Mouse (Mus musculus) myocyte (in vitro differentiated cells): ENCODE results near the gene Dis3l2. TPM values are rescaled to one million over a fixed set of nuclear protein-coding genes. Genes with fewer than 3 reads are reported as not detected.

Source experiments
- H3K27me3 ChIP-seq: one replicate; pipeline ENCODE4 v1.6.1; 2011; ENCODE audit not compliant: control insufficient read depth, insufficient read depth, insufficient read length
- H3K36me3 ChIP-seq: one replicate; pipeline ENCODE4 v1.6.1; 2011; ENCODE audit not compliant: control insufficient read depth, insufficient read depth
- H3K4me2 ChIP-seq: one replicate; pipeline ENCODE4 v1.6.1; 2011; ENCODE audit warnings: low read depth, control low read depth
- H3K4me3 ChIP-seq: one replicate; pipeline ENCODE4 v1.5.1; 2011; ENCODE audit warnings: mild to moderate bottlenecking, control low read depth, moderate library complexity
- H3K79me2 ChIP-seq: one replicate; pipeline ENCODE4 v1.6.1; 2011; ENCODE audit not compliant: control insufficient read depth, insufficient read depth
- H3ac ChIP-seq: one replicate; pipeline ENCODE4 v1.6.1; 2011; ENCODE audit not compliant: control insufficient read depth, insufficient read length
- CEBPB ChIP-seq: IDR thresholded peaks from 2 replicates; pipeline ENCODE4 v1.6.1; 2011; ENCODE audit warnings: mild to moderate bottlenecking, moderate library complexity; ENCODE audit not compliant: poor library complexity, insufficient read depth, severe bottlenecking
- E2F4 ChIP-seq: IDR thresholded peaks from one replicate; pipeline ENCODE4 v1.6.1; 2011; ENCODE audit warnings: mild to moderate bottlenecking, control low read depth, moderate library complexity; ENCODE audit not compliant: insufficient read depth
- MAX ChIP-seq: IDR thresholded peaks from one replicate; pipeline ENCODE4 v1.6.1; 2011; ENCODE audit warnings: low read depth, mild to moderate bottlenecking, control low read depth
- MYOD1 ChIP-seq, 3 experiments: IDR thresholded peaks; one replicate each; pipeline ENCODE4 v1.6.1; 2011; ENCODE audit warnings: control low read depth in 2 of 3, low read depth in 2 of 3, mild to moderate bottlenecking in 2 of 3, moderate library complexity in 1 of 3; ENCODE audit not compliant: insufficient read length in 2 of 3, control insufficient read depth in 1 of 3
- MYOG ChIP-seq, 3 experiments: IDR thresholded peaks; one replicate each; pipeline ENCODE4 v1.6.1; 2011; ENCODE audit warnings: control low read depth in 2 of 3, low read depth in 2 of 3, mild to moderate bottlenecking in 2 of 3; ENCODE audit not compliant: insufficient read length in 2 of 3, control insufficient read depth in 1 of 3, insufficient read depth in 1 of 3
- POLR2A ChIP-seq: IDR thresholded peaks from one replicate; pipeline ENCODE4 v1.6.1; 2011; ENCODE audit warnings: low read depth, mild to moderate bottlenecking, control low read depth, moderate library complexity; ENCODE audit not compliant: insufficient read length
- POLR2AphosphoS2 ChIP-seq: IDR thresholded peaks from one replicate; pipeline ENCODE4 v1.6.1; 2011; ENCODE audit warnings: low read depth, control low read depth; ENCODE audit not compliant: insufficient read length
- REST ChIP-seq: IDR thresholded peaks from one replicate; pipeline ENCODE4 v1.6.1; 2011; ENCODE audit warnings: mild to moderate bottlenecking, control low read depth, moderate library complexity; ENCODE audit not compliant: insufficient read depth, insufficient read length
- SRF ChIP-seq: IDR thresholded peaks from one replicate; pipeline ENCODE4 v1.6.1; 2011; ENCODE audit warnings: low read depth; ENCODE audit not compliant: control insufficient read depth, insufficient read length
- TCF12 ChIP-seq: IDR thresholded peaks from one replicate; pipeline ENCODE4 v1.6.1; 2011; ENCODE audit warnings: mild to moderate bottlenecking, control low read depth; ENCODE audit not compliant: poor library complexity, insufficient read depth, severe bottlenecking
- TCF3 ChIP-seq: IDR thresholded peaks from one replicate; pipeline ENCODE4 v1.6.1; 2011; ENCODE audit warnings: low read depth, control low read depth; ENCODE audit not compliant: insufficient read length
- USF1 ChIP-seq: IDR thresholded peaks from one replicate; pipeline ENCODE4 v1.6.1; 2011; ENCODE audit warnings: low read depth, mild to moderate bottlenecking, control low read depth, moderate library complexity
- polyA plus RNA-seq: library from polyadenylated mRNA; unstranded; fragments of >200 nt; fragmentation: generic; extraction: Trizol; gene quantifications from one replicate; pipeline ENCODE4 v1.2.1, GENCODE M21; 2012; ENCODE audit warnings: missing spikeins

Gene Dis3l2
- polyA plus RNA-seq, 1 experiment, result 13.7 TPM

DNA sequence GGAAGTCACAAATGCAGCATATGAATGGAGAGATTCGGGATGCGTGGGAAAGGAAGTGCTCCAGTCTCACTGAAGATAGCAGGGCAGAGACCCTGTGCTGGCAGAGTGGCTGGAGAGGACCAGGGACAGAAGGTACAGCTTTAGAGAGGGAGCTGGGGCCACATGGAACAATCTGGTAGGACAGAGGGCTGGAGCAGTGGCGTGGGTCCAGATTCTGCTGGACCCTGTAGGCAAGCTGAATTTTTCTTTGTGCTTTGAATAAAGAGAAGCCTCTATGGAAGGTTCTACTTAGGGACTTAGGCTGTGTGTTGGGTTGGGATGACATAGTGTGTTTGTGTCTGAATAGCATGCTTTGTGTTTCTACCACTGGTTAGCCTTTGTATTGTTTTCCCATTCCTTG lies 1.9 kb downstream of the Dis3l2 start:
- TF ChIP-seq POLR2A, result no peak
- TF ChIP-seq MAX, result no peak
- no peak for TF ChIP-seq MYOD1 (IDR thresholded peaks at IDR 0.05; ENCODE audit: control insufficient read depth in 1 of 3, insufficient read length in 2 of 3, low read depth in 2 of 3)
- no peak for TF ChIP-seq CEBPB
- no peak for TF ChIP-seq USF1
- TF ChIP-seq MYOG (IDR thresholded peaks at IDR 0.05; ENCODE audit: control insufficient read depth in 1 of 3, insufficient read depth in 1 of 3, insufficient read length in 2 of 3, low read depth in 2 of 3), result no peak
- TF ChIP-seq E2F4, result no peak
- no peak for TF ChIP-seq TCF3
- TF ChIP-seq TCF12, result no peak
- no peak for TF ChIP-seq REST
- TF ChIP-seq SRF, result no peak

DNA sequence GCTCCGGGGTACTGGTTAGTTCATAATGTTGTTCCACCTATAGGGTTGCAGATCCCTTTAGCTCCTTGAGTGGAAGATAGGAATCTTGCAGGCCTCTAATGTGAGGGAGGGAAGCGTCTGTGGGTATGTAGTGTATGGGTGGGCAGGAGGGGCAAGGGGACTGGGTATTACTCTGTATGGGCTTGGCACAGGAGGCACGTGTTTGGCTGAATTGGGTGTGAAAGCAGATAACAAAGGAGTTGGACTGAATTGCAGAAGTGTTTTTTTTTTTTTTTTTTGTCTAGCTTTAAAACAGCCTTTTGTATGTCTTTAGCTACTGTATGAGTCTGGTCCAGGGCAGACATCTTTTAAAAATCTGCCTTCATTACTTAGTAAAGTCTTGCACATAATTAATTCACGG lies 5.9 kb downstream of the Dis3l2 start:
- TF ChIP-seq CEBPB, result no peak
- TF ChIP-seq MYOG (IDR thresholded peaks at IDR 0.05; ENCODE audit: control insufficient read depth in 1 of 3, insufficient read depth in 1 of 3, insufficient read length in 2 of 3, low read depth in 2 of 3), result no peak
- no peak for TF ChIP-seq MAX
- TF ChIP-seq USF1, result no peak
- TF ChIP-seq TCF12, result no peak
- TF ChIP-seq TCF3, result no peak
- Histone ChIP-seq H3K27me3 (no peaks in the 10 kb centered on the region), H3ac (no peak overlapping the region), H3K36me3 (no peaks in the 10 kb centered on the region), H3K79me2 (peaks cover 23% of the 10 kb centered on the region), H3K4me3 (no peak overlapping the region), H3K4me2 (no peak overlapping the region)

More for the DNA sequence above, 1.9 kb downstream of the Dis3l2 start:
- H3K79me2 ChIP-seq, result peaks cover 15% of the 10 kb centered on the region
- no peaks in the 10 kb centered on the region for H3K27me3 ChIP-seq
- no peak overlapping the region for H3K4me2 ChIP-seq
- no peak overlapping the region for H3K4me3 ChIP-seq
- H3K36me3 ChIP-seq, result no peaks in the 10 kb centered on the region
- no peak overlapping the region for H3ac ChIP-seq

DNA sequence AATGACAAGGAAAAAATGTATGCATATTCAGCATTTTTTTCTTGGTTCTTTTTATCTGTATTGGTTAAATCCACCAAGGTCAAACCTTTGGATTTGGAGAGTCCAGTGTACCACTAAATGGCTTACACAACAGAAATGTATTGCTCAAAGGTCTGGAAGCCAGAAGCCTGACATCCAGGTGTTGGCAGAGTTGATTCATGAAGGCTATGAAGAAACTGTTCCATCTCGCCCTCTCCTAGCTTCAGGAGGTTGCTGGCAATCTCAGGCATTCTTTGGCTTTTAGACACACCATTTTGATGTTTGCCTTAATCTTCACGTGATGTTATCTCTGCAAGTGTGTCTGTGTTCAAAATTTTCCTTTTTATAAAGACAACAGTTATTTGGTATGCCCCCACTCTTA lies 8.4 kb downstream of the Dis3l2 start:
- Histone ChIP-seq H3K4me2 (no peak overlapping the region), H3K79me2 (peaks cover 18% of the 10 kb centered on the region), H3K27me3 (no peaks in the 10 kb centered on the region), H3K4me3 (no peak overlapping the region), H3ac (no peak overlapping the region), H3K36me3 (no peaks in the 10 kb centered on the region)
- TF ChIP-seq MYOD1 (IDR thresholded peaks at IDR 0.05; ENCODE audit: control insufficient read depth in 1 of 3, insufficient read length in 2 of 3, low read depth in 2 of 3) (no peak), TCF3 (no peak), E2F4 (no peak), SRF (no peak), MYOG (IDR thresholded peaks at IDR 0.05; ENCODE audit: control insufficient read depth in 1 of 3, insufficient read depth in 1 of 3, insufficient read length in 2 of 3, low read depth in 2 of 3) (no peak), REST (no peak), POLR2A (no peak), CEBPB (no peak), MAX (no peak)

DNA sequence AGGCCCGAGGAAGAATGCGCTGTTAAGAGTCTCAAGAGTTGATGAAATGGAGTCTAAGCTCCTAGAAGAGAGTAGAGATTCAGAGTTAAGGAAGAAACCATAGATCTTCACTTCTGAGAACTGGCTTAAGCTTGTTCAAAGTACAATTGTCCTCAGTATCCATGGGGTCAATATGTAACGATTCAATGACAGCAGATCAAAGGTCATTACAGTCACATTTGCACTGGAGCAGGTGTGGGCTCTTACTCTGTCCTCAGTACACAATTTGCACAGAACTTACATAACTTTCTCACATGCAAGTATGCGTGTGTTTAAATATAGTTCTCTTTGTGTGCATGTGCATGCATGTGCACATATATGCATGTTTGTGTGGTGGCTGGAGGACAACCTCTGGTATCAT lies 9.4 kb downstream of the Dis3l2 start:
- H3K36me3 ChIP-seq, result no peaks in the 10 kb centered on the region
- H3K79me2 ChIP-seq, result peaks cover 17% of the 10 kb centered on the region
- H3K4me2 ChIP-seq, result no peak overlapping the region
- no peak overlapping the region for H3K4me3 ChIP-seq
- no peak overlapping the region for H3ac ChIP-seq
- TF ChIP-seq REST (no peak), POLR2A (no peak), USF1 (no peak), MAX (no peak), MYOD1 (IDR thresholded peaks at IDR 0.05; ENCODE audit: control insufficient read depth in 1 of 3, insufficient read length in 2 of 3, low read depth in 2 of 3) (no peak), TCF3 (no peak), E2F4 (no peak), TCF12 (no peak), CEBPB (no peak), POLR2AphosphoS2 (no peak), MYOG (IDR thresholded peaks at IDR 0.05; ENCODE audit: control insufficient read depth in 1 of 3, insufficient read depth in 1 of 3, insufficient read length in 2 of 3, low read depth in 2 of 3) (no peak), SRF (no peak)
- H3K27me3 ChIP-seq, result no peaks in the 10 kb centered on the region

DNA sequence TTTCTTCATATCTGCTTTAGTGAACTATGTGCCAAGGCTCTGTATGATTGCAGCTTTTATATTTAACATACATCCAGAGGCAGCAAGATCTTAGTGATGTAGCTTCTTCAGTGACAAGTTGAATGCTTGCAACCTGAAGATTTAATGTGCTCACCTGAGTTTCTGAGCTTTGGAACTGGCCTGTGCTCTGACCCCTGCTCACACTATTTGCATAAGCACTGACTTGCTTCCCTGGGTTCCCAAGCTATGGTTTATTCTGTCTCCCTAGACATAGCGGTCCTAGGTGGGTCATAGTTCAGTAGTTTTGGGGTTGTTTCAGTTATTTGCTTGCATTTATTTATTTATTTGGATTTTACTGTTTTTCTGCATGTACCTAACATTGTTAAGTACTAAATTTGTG lies 14.6 kb downstream of the Dis3l2 start:
- Histone ChIP-seq H3K79me2 (peaks cover 9% of the 10 kb centered on the region), H3K4me2 (no peak overlapping the region), H3K27me3 (no peaks in the 10 kb centered on the region), H3ac (no peak overlapping the region), H3K4me3 (no peak overlapping the region), H3K36me3 (no peaks in the 10 kb centered on the region)
- TF ChIP-seq POLR2AphosphoS2, result no peak
